Mouse (Mus musculus) hematopoietic stem cell, adult 5-6 weeks (primary cell): ENCODE data around the gene Rsu1. TPM values are rescaled to one million over a fixed set of nuclear protein-coding genes. Genes with fewer than 3 reads are reported as not detected.

Experiments
- ATAC-seq, 2 experiments: fragments of 125-278 bp in 1 of 2; replicated peaks in 1 of 2; 2 replicates each; pipeline ENCODE4 v1.8.0; 2016 to 2017; ENCODE audit warnings: inconsistent platforms in 2 of 2, mild to moderate bottlenecking in 2 of 2, moderate number of reproducible peaks in 2 of 2, low read depth in 1 of 2, moderate TSS enrichment in 1 of 2; ENCODE audit not compliant: low FRiP score in 2 of 2, poor library complexity in 2 of 2, severe bottlenecking in 2 of 2, insufficient read depth in 1 of 2, low TSS enrichment in 1 of 2
- total RNA-seq: library from RNA; stranded (forward); fragments of 172-1452, 232-1000 nt; gene quantifications from 2 replicates; pipeline ENCODE4 v1.2.3, GENCODE M21; 2017

The Rsu1 gene
- total RNA-seq, 1 experiment from 2014 or later = 140 TPM

GRCm38 (mm10) chr2:13106531-13106930 lies 164.7 kb downstream of the Rsu1 start:
- ATAC-seq = no peak

GRCm38 (mm10) chr2:13104388-13104787 lies 166.8 kb downstream of the Rsu1 start:
- no peak for ATAC-seq

- no peak for ATAC-seq
Measured at GRCm38 (mm10) chr2:13103797-13104200, 167.4 kb downstream of the Rsu1 start.

GRCm38 (mm10) chr2:13094045-13094444 lies 177.2 kb downstream of the Rsu1 start:
- ATAC-seq = no peak

GRCm38 (mm10) chr2:13093570-13093969 lies 177.6 kb downstream of the Rsu1 start:
- no peak for ATAC-seq

- ATAC-seq = no peak
Measured at GRCm38 (mm10) chr2:13091399-13092015, 179.7 kb downstream of the Rsu1 start.

- ATAC-seq = no peak
Measured at GRCm38 (mm10) chr2:13090841-13091240, 180.4 kb downstream of the Rsu1 start.

- no peak for ATAC-seq
Measured at GRCm38 (mm10) chr2:13089861-13090260, 181.4 kb downstream of the Rsu1 start.

GRCm38 (mm10) chr2:13088266-13088665 lies 182.9 kb downstream of the Rsu1 start:
- no peak for ATAC-seq

- ATAC-seq = no peak
Measured at GRCm38 (mm10) chr2:13087811-13088210, 183.4 kb downstream of the Rsu1 start.

GRCm38 (mm10) chr2:13084223-13084622 lies 187.0 kb downstream of the Rsu1 start:
- ATAC-seq = no peak

- no peak for ATAC-seq
Measured at GRCm38 (mm10) chr2:13080476-13080875, 190.7 kb downstream of the Rsu1 start.

- ATAC-seq = no peak
Measured at GRCm38 (mm10) chr2:13072243-13072642, 199.0 kb downstream of the Rsu1 start.

GRCm38 (mm10) chr2:13060426-13061170 lies 210.6 kb downstream of the Rsu1 start:
- ATAC-seq = no peak

- ATAC-seq = no peak
Measured at GRCm38 (mm10) chr2:13048649-13049048, 222.6 kb downstream of the Rsu1 start.

- no peak for ATAC-seq
Measured at GRCm38 (mm10) chr2:13044555-13044954, 226.7 kb downstream of the Rsu1 start.

GRCm38 (mm10) chr2:13039785-13040184 lies 231.4 kb downstream of the Rsu1 start:
- ATAC-seq = no peak

- no peak for ATAC-seq
Measured at GRCm38 (mm10) chr2:13038772-13039171, 232.4 kb downstream of the Rsu1 start.
